Mouse (Mus musculus) embryonic fibroblast, embryonic 13.5 days (primary cell): ENCODE results near the gene Fam171a2.

Experiments
- CTCF ChIP-seq: IDR thresholded peaks from 2 replicates; pipeline ENCODE4 v1.5.1; 2011; ENCODE audit warnings: mild to moderate bottlenecking, control low read depth, low read length, moderate library complexity, borderline replicate concordance; ENCODE audit not compliant: insufficient read depth
- POLR2A ChIP-seq: IDR thresholded peaks from 2 replicates; pipeline ENCODE4 v1.6.1; 2011; ENCODE audit warnings: low read depth, mild to moderate bottlenecking, control low read depth, low read length, moderate library complexity

DNA sequence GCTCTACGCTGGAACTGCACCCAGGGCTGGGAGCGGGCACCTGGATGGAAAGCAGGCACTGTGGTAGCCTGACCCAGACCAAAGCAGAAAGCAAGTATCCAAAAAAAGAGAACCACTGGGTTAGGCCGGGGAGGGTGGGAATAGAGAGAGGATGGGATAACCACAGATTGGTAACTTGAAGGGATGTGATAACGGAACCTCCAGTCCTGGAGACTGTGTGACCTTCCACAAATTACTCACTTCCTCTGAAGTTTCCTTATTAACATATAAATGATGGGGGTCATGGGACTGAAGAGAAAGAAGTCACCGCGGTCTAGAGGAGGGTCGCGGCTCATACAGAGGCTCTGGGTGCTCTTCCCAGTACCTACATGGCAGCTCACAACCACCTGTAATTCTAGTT lies 7.2 kb downstream of the Fam171a2 start:
- TF ChIP-seq CTCF (no peak), POLR2A (no peak)
